Mouse (Mus musculus): ENCODE measurements around the gene Pfas. TPM values are rescaled to one million over a fixed set of nuclear protein-coding genes. Genes with fewer than 3 reads are reported as not detected.

The Pfas gene
- polyA plus RNA-seq, 1 experiment: 11.8 TPM

Other genes with a start within 250 kb of the Pfas start
- 73.8 and 80.3 TPM in 2 replicates for gene Ndel1, start 136.6 kb downstream of the Pfas start, polyA plus RNA-seq (2012; rRNA removed)
- gene Rnf222, start 119.9 kb downstream of the Pfas start, polyA plus RNA-seq (2012; rRNA removed): 1.1 TPM in 2 replicates
- gene Rpl26, start 106.9 kb downstream of the Pfas start, polyA plus RNA-seq (2012; rRNA removed): 938 and 997 TPM in 2 replicates
- 506 and 512 TPM in 2 replicates for gene Odf4, start 81.4 kb downstream of the Pfas start, polyA plus RNA-seq (2012; rRNA removed)
- 3.7 and 3.8 TPM in 2 replicates for gene Arhgef15, start 51.0 kb downstream of the Pfas start, polyA plus RNA-seq (2012; rRNA removed)
- 40.8 and 56.4 TPM in 2 replicates for gene Slc25a35, start 40.3 kb downstream of the Pfas start, polyA plus RNA-seq (2012; rRNA removed)
- 1,176 and 1,231 TPM in 2 replicates for gene Rangrf, start 33.3 kb downstream of the Pfas start, polyA plus RNA-seq (2012; rRNA removed)
- gene Ctc1, start 7.5 kb upstream of the Pfas start, polyA plus RNA-seq (2012; rRNA removed): 44.5 and 44.9 TPM in 2 replicates
- 15.2 and 17.9 TPM in 2 replicates for gene Aurkb, start 37.2 kb upstream of the Pfas start, polyA plus RNA-seq (2012; rRNA removed)
- 13.4 and 15.8 TPM in 2 replicates for gene Borcs6, start 51.3 kb upstream of the Pfas start, polyA plus RNA-seq (2012; rRNA removed)
- gene Tmem107, start 62.3 kb upstream of the Pfas start, polyA plus RNA-seq (2012; rRNA removed): 135 and 142 TPM in 2 replicates
- 36.3 and 43.1 TPM in 2 replicates for gene Vamp2, start 80.0 kb upstream of the Pfas start, polyA plus RNA-seq (2012; rRNA removed)
- gene Per1, start 86.8 kb upstream of the Pfas start, polyA plus RNA-seq (2012; rRNA removed): 103 and 106 TPM in 2 replicates
- gene Hes7, start 111.9 kb upstream of the Pfas start, polyA plus RNA-seq (2012; rRNA removed): 0.17 TPM in 2 replicates
- 0.24 and 0.28 TPM in 2 replicates for gene 9130213A22Rik, start 114.1 kb upstream of the Pfas start, polyA plus RNA-seq (2012; rRNA removed)
- 6.1 and 7.0 TPM in 2 replicates for gene Aloxe3, start 117.4 kb upstream of the Pfas start, polyA plus RNA-seq (2012; rRNA removed)
- gene Alox12b, start 148.5 kb upstream of the Pfas start, polyA plus RNA-seq (2012; rRNA removed): 0.29 and 0.49 TPM in 2 replicates
- 0.05 and 0.06 TPM in 2 replicates for gene Alox8, start 189.4 kb upstream of the Pfas start, polyA plus RNA-seq (2012; rRNA removed)
- 0.16 and 0.17 TPM in 2 replicates for gene Gucy2e, start 228.6 kb upstream of the Pfas start, polyA plus RNA-seq (2012; rRNA removed)

Measured in testis, adult 2 months (tissue).